Mouse (Mus musculus) thymus, postnatal 4 days (tissue): Measurements from ENCODE around the gene Cc2d2b.
A peak's percentile ranks its signal among the peaks of the same experiment; 100 is the strongest.

ENCODE experiments used
- DNase-seq: peaks from one replicate; pipeline ENCODE4 v3.0.0; 2021

Cc2d2b gene

DNA sequence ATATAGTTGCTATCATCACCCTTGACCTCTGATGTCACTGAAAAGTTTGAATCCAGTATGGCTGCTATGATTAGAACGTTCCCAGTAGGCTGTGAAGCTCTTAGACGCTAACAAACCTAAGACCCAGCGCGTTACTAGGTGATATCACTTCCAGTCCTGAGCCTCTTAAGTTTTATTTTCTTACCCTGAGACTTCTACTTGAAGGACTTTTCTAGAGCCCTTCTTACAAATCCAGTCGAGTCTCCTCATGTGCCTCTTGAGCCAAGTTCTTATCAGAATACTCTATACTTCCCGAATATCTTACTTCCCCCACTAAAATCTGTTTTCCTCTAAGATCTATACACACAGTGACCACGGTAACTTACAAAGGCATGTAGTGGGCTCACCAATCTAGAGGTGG, 89.7 kb downstream of the Cc2d2b start:
- no peak for DNase-seq

DNA sequence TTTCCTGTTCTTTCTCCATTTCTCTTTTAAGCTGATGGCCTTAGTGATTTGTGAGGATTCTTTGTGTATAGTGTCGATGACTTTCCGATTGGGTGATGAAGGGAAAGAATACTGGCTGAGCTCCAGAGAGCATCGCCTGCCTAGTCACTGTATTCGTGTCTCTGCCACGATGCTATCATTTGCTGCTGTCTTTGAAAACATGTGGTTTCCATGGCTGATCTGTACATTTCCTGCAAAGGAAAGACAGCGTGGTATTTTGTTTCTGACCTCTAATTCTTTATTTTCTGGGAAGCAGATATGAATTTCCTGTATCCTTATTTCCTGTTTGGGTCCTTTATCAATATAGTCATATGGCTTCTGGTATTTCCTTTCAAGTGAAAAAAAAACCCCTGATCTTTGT, 91.8 kb downstream of the Cc2d2b start:
- DNase-seq = no peak

DNA sequence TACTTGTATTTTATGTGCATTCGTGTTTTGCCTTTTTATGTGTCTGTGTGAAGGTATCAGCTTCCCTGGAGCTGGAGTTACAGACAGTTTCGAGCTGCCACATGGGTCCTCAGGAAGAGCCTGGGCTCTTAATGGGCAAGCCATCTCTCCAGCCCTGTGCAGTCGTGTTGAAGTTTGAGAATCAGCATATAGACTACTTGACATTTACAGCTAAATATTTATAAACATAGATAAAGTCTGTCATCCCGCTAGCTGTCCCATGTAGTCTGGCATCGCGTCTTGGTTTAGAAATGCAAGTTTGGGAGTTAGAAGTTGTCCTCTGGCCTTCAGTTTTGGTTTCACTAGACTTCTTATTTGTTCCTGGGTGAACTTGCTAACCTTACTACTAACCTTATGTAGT, 92.5 kb downstream of the Cc2d2b start:
- no peak for DNase-seq

DNA sequence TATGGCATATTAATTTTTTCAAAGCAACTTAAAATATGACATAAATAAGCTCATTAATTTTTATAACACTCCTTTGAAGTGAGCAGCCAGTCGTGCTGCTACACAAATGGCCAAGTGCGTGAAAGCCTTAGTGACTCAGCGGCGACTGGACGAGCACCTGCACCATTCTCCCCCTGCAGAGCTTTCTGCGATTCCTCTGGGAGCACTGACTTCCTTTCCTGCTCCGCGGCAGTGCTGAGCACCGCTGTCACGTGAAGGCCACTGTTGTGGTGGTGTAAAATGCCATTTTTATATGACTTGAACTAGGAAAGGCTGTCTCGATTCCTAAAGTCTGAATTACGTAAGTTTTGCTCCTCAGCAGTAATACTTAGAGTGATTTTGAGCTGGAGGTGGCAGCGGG, 93.0 kb downstream of the Cc2d2b start:
- no peak for DNase-seq

DNA sequence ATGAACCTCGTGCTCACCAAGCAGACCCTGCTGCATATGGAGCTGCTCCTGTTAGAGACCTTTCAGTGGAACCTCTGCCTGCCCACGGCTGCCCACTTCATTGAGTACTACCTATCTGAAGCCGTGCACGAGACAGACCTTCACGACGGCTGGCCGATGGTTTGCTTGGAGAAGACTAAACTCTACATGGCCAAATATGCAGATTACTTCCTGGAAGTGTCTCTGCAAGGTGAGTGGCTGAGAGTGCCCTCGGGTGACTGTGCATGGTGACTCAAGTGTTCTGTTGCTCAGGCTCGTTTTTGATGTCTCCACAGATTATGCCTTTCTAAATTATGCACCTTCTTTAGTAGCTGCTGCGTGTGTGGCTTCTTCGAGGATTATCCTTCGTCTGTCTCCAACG, 96.2 kb downstream of the Cc2d2b start:
- no peak for DNase-seq

DNA sequence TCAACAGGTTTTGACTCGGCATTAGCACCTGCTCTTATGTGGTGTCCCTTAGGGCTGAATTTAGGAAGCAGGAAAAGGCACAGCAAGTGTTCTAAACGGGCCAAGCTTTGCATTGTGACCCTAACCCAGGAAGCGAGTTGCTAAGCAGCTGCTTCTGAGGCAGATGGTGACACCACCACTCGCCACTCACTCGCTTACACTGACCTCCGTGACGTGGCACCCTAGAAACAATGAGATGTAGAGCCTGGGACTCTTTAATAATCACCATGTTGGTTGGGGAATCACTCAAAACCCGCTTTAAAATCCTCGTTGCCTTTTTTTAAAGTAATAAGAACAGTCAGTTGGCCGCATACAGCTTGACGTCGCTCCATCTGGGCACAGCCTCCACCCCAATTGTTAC, 100.8 kb downstream of the Cc2d2b start:
- no peak for DNase-seq

DNA sequence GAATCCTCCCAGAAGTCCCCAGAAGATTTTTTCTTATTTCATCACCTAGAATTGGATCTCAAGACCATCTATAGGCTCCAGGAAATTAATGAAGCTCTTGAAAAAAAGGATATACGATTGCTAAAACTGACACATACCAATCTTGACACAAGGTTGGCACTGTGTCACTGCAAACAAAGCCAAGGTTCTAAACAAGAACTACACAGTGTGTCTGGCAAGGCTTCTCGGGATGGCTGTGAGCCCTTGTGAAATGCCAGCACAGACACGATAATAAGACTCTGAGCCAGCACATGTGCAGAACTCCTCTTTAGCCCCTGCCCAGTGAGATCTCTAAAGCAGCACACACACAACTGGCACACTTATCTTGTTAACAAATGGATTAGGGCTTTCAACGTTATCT, 111.0 kb downstream of the Cc2d2b start:
- DNase-seq = no peak

DNA sequence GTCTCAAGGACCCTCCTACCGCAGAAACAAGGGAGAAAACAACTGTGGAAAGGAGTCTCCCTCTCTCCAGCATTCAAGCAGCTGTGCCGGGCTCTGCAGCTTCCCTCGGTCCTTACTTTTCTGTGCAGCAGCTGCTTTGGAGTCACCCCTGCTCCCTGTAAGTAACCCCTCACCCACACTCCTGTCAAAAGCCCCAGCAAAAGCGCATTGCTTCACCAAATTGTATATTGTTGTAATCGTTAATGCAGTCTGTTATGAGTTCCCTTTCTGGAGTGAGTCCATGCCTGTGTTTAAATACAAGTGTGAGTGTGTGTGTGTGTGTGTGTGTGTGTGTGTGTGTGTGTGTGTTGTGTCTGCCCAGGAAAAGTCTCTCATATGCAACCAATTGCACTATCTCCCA, 119.7 kb downstream of the Cc2d2b start:
- no peak for DNase-seq

DNA sequence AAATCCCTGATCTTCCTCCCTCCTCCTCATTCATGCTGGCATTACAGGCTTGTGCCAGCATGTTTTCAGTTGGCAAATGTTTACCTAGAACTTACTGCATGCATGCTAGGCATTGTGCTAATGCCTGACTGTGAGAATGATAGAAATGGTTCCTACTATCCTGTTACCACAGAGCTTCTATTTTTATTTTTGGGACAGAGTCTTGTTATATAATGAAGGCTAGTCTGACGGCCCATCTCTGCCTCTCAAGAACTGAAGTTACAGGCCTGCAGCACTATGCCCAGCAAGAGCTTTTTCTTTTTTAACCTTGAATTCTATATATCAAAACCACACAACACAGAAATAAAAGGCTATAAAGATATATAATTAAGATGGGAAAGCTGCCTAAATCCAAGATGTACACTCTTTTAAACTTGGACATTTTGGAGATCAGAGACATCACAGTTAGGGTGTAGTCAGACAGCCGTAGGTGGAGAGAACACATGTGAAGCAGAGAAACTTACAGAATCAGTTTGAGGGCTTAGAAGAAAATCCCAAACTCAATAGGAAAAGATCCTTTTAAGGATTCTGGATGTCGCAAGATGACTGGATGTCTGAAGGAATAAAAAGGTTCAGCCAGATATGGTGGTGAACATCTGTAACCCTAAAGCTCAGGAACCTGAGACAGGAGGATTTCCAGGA, 121.0 kb downstream of the Cc2d2b start:
- DNase-seq = no peak

DNA sequence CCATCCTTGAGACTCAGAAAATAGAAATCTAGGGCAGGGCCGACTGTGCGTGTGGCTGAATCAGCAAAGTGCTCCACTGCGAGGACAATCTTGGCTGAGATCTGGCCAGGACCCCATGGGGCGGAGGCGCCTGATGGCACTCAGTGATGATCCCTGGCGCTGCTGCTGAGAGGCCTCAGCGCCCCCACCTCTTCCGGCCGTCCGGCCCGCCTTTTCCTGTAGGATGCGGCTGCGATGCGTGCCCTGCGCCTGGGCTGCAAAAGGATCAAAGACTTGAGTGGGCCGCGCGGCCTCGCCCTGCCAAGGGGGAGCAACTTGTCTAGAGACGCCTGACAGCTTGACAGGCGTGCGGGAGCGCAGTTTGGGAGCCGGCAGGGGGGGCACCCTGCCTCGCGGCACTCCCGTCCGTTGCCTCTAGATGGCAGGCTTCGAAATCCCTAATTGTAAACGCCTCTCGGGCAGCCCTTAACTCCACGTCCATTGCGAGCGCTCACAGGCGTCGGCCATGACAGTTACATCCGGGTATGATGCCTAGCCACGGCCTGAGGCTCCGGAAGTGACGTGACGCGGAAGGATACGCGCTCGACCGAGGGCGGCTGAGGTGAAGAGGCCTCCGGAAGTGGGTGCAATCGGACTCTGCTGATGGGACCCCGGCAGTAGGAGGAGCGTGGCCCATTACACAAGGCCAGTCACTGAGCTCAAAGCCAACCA, 124.6 kb downstream of the Cc2d2b start:
- DNase-seq = peak; percentile 94
